Mouse (Mus musculus) forebrain, embryonic 15.5 days (tissue): ENCODE measurements around the gene Fam178b. TPM values are rescaled to one million over a fixed set of nuclear protein-coding genes. Genes with fewer than 3 reads are reported as not detected.
A peak's percentile ranks its signal among the peaks of the same experiment; 100 is the strongest.

Source experiments
- ATAC-seq: fragments of 200-750 bp; cut with Nextera tagmentation; replicated peaks from 2 replicates; pipeline ENCODE4 v1.8.0; 2017; ENCODE audit warnings: mild to moderate bottlenecking, moderate TSS enrichment, moderate library complexity
- H3K27ac ChIP-seq: fragments of 300-500 bp; sonication (generic); replicated peaks from 2 replicates; pipeline ENCODE4 v1.5.1; 2015; ENCODE audit warnings: mild to moderate bottlenecking, inconsistent platforms
- H3K27me3 ChIP-seq: fragments of 300-500 bp; sonication (generic); 2 replicates; pipeline ENCODE4 v1.6.1; 2015; ENCODE audit warnings: inconsistent platforms
- H3K36me3 ChIP-seq: fragments of 300-500 bp; sonication (generic); 2 replicates; pipeline ENCODE4 v1.6.1; 2015; ENCODE audit warnings: mild to moderate bottlenecking, inconsistent platforms
- H3K4me1 ChIP-seq: fragments of 300-500 bp; sonication (generic); 2 replicates; pipeline ENCODE4 v1.6.1; 2015; ENCODE audit warnings: inconsistent platforms
- H3K4me2 ChIP-seq: fragments of 300-500 bp; sonication (generic); replicated peaks from 2 replicates; pipeline ENCODE4 v1.6.1; 2015; ENCODE audit warnings: mild to moderate bottlenecking, inconsistent platforms
- H3K4me3 ChIP-seq: fragments of 300-500 bp; sonication (generic); 2 replicates; pipeline ENCODE4 v1.5.1; 2015; ENCODE audit warnings: mild to moderate bottlenecking, inconsistent platforms
- H3K9ac ChIP-seq: fragments of 300-500 bp; sonication (generic); replicated peaks from 2 replicates; pipeline ENCODE4 v1.6.1; 2015; ENCODE audit warnings: mild to moderate bottlenecking, inconsistent platforms
- H3K9me3 ChIP-seq: fragments of 300-500 bp; sonication (generic); 2 replicates; pipeline ENCODE4 v1.6.1; 2016; ENCODE audit warnings: inconsistent platforms
- WGBS: fragments of 180-500 bp; shearing (Covaris S2); methylation state at CpG from one replicate; pipeline ENCODE4 v1.1.7; 2015; ENCODE audit warnings: mixed read lengths; 5-methylcytosine and 5-hydroxymethylcytosine counted together
- polyA plus RNA-seq: library from polyadenylated mRNA; unstranded; fragments of >200 nt; fragmentation: Nextera tagmentation; extraction: Ambion mirVana; gene quantifications from 2 replicates; pipeline ENCODE4 v1.2.1, GENCODE M21; 2015

Gene Fam178b
- 0.23 TPM in 1 of 2 replicates, not detected in the other for polyA plus RNA-seq

- Histone ChIP-seq H3K9ac (no peak within 1 kb of the TSS), H3K4me3 (no peak within 1 kb of the TSS), H3K27ac (peak within 1 kb of the TSS; percentile 4; the same call in 1 of the 2 replicates), H3K36me3 (no peaks in the 10 kb centered on the region), H3K4me1 (peaks cover 5% of the 10 kb centered on the region; the same call in 1 of the 2 replicates), H3K4me2 (no peak within 1 kb of the TSS), H3K9me3 (no peaks in the 10 kb centered on the region), H3K27me3 (no peaks in the 10 kb centered on the region)
- WGBS: 94% methylated on average over 39 of the region's 39 CpGs
- no peak for ATAC-seq
Observed at GRCm38 (mm10) chr1:36682620-36683355, at the start of gene Fam178b. Gene Fam178b (minus strand): TSS chr1:36683183.

GRCm38 (mm10) chr1:36724057-36724431, 41.1 kb upstream of the Fam178b start:
- Histone ChIP-seq H3K4me3 (no peak overlapping the region), H3K36me3 (no peaks in the 10 kb centered on the region), H3K9ac (no peak overlapping the region), H3K4me1 (no peaks in the 10 kb centered on the region), H3K27me3 (no peaks in the 10 kb centered on the region), H3K27ac (no peak overlapping the region), H3K9me3 (no peaks in the 10 kb centered on the region), H3K4me2 (no peak overlapping the region)
- 35% methylated on average over 4 of the region's 4 CpGs for WGBS
- ATAC-seq: no peak

- no peak overlapping the region for H3K27ac ChIP-seq
- H3K36me3 ChIP-seq: no peaks in the 10 kb centered on the region
- no peak overlapping the region for H3K4me2 ChIP-seq
- no peak for ATAC-seq
- 71% methylated on average over 16 of the region's 16 CpGs for WGBS
- H3K4me3 ChIP-seq: no peak overlapping the region
- H3K27me3 ChIP-seq: no peaks in the 10 kb centered on the region
- H3K9ac ChIP-seq: no peak overlapping the region
- H3K9me3 ChIP-seq: no peaks in the 10 kb centered on the region
- H3K4me1 ChIP-seq: no peaks in the 10 kb centered on the region
Observed at GRCm38 (mm10) chr1:36723146-36724056, 40.4 kb upstream of the Fam178b start.

GRCm38 (mm10) chr1:36718786-36719185, 35.8 kb upstream of the Fam178b start:
- WGBS: 95% methylated on average over 1 of the region's 1 CpGs
- H3K27ac ChIP-seq: no peak overlapping the region
- H3K36me3 ChIP-seq: no peaks in the 10 kb centered on the region
- H3K27me3 ChIP-seq: no peaks in the 10 kb centered on the region
- H3K4me3 ChIP-seq: no peak overlapping the region
- no peak overlapping the region for H3K9ac ChIP-seq
- ATAC-seq: no peak
- no peaks in the 10 kb centered on the region for H3K9me3 ChIP-seq
- no peak overlapping the region for H3K4me2 ChIP-seq
- no peaks in the 10 kb centered on the region for H3K4me1 ChIP-seq

- H3K9ac ChIP-seq: no peak within 1 kb of the TSS
- no peak within 1 kb of the TSS for H3K4me3 ChIP-seq
- no peaks in the 10 kb centered on the region for H3K27me3 ChIP-seq
- no peak within 1 kb of the TSS for H3K27ac ChIP-seq
- ATAC-seq: no peak
- H3K9me3 ChIP-seq: no peaks in the 10 kb centered on the region
- 83% methylated on average over 5 of the region's 5 CpGs for WGBS
- no peak within 1 kb of the TSS for H3K4me2 ChIP-seq
- H3K36me3 ChIP-seq: no peaks in the 10 kb centered on the region
- peaks cover 6% of the 10 kb centered on the region; the same call in 1 of the 2 replicates for H3K4me1 ChIP-seq
Observed at GRCm38 (mm10) chr1:36714311-36714710, 31.3 kb upstream of the Fam178b start, which contains the start of gene Actr1b. Gene Actr1b (minus strand): TSS chr1:36714422.

GRCm38 (mm10) chr1:36711104-36711503, 28.1 kb upstream of the Fam178b start:
- peaks cover 22% of the 10 kb centered on the region for H3K4me1 ChIP-seq
- no peak overlapping the region for H3K27ac ChIP-seq
- H3K9me3 ChIP-seq: no peaks in the 10 kb centered on the region
- peaks cover 10% of the 10 kb centered on the region; the same call in 1 of the 2 replicates for H3K36me3 ChIP-seq
- H3K9ac ChIP-seq: no peak overlapping the region
- H3K4me2 ChIP-seq: no peak overlapping the region
- no peak overlapping the region for H3K4me3 ChIP-seq
- WGBS: 93% methylated on average over 2 of the region's 2 CpGs
- no peaks in the 10 kb centered on the region for H3K27me3 ChIP-seq
- no peak for ATAC-seq

GRCm38 (mm10) chr1:36709854-36710280, 26.9 kb upstream of the Fam178b start, which contains the start of gene 4933424G06Rik:
Gene 4933424G06Rik (plus strand): TSS chr1:36710149.
- Histone ChIP-seq H3K9me3 (no peaks in the 10 kb centered on the region), H3K27me3 (no peaks in the 10 kb centered on the region), H3K9ac (peak within 1 kb of the TSS; percentile 88), H3K27ac (peak within 1 kb of the TSS; percentile 78), H3K4me2 (peak within 1 kb of the TSS; percentile 61), H3K4me1 (peaks cover 22% of the 10 kb centered on the region), H3K4me3 (peak within 1 kb of the TSS; percentile 86), H3K36me3 (peaks cover 22% of the 10 kb centered on the region)
- peak; percentile 97 for ATAC-seq
- WGBS: 0% methylated on average over 29 of the region's 29 CpGs

- under 1% methylated on average over 33 of the region's 33 CpGs for WGBS
- Histone ChIP-seq H3K9ac (peak overlapping the region; percentile 88), H3K27me3 (no peaks in the 10 kb centered on the region), H3K4me1 (peaks cover 22% of the 10 kb centered on the region), H3K9me3 (no peaks in the 10 kb centered on the region), H3K27ac (peak overlapping the region; percentile 78), H3K36me3 (peaks cover 28% of the 10 kb centered on the region), H3K4me3 (peak overlapping the region; percentile 86), H3K4me2 (peak overlapping the region; percentile 61)
- peak; percentile 76 for ATAC-seq
Observed at GRCm38 (mm10) chr1:36709055-36709853, 26.3 kb upstream of the Fam178b start.

GRCm38 (mm10) chr1:36708626-36709025, 25.6 kb upstream of the Fam178b start:
- peak overlapping the region; percentile 88 for H3K9ac ChIP-seq
- H3K9me3 ChIP-seq: no peaks in the 10 kb centered on the region
- H3K36me3 ChIP-seq: peaks cover 35% of the 10 kb centered on the region
- peak overlapping the region; percentile 86 for H3K4me3 ChIP-seq
- no peaks in the 10 kb centered on the region for H3K27me3 ChIP-seq
- 77% methylated on average over 1 of the region's 1 CpGs for WGBS
- peaks cover 22% of the 10 kb centered on the region for H3K4me1 ChIP-seq
- no peak for ATAC-seq
- peak overlapping the region; percentile 61 for H3K4me2 ChIP-seq
- no peak overlapping the region for H3K27ac ChIP-seq

- WGBS: 72% methylated on average over 3 of the region's 3 CpGs
- ATAC-seq: no peak
- H3K4me1 ChIP-seq: peaks cover 22% of the 10 kb centered on the region
- no peaks in the 10 kb centered on the region for H3K9me3 ChIP-seq
- no peaks in the 10 kb centered on the region for H3K27me3 ChIP-seq
- H3K9ac ChIP-seq: 0 out of 2 replicates have a peak overlapping the region, but pooled peaks have one; percentile 88
- H3K4me3 ChIP-seq: 0 out of 2 replicates have a peak overlapping the region, but pooled peaks have one; percentile 86
- no peak overlapping the region for H3K27ac ChIP-seq
- H3K4me2 ChIP-seq: no peak overlapping the region
- H3K36me3 ChIP-seq: peaks cover 43% of the 10 kb centered on the region
Observed at GRCm38 (mm10) chr1:36707797-36708196, 24.8 kb upstream of the Fam178b start.

GRCm38 (mm10) chr1:36707166-36707565, 24.2 kb upstream of the Fam178b start:
- ATAC-seq: no peak
- Histone ChIP-seq H3K27me3 (no peaks in the 10 kb centered on the region), H3K4me3 (no peak overlapping the region), H3K9ac (no peak overlapping the region), H3K9me3 (no peaks in the 10 kb centered on the region), H3K36me3 (peaks cover 49% of the 10 kb centered on the region), H3K4me2 (no peak overlapping the region), H3K4me1 (peaks cover 22% of the 10 kb centered on the region), H3K27ac (no peak overlapping the region)
- WGBS: 69% methylated on average over 2 of the region's 2 CpGs
